Mouse (Mus musculus): ENCODE data around the gene Yipf3. TPM values are rescaled to one million over a fixed set of nuclear protein-coding genes. Genes with fewer than 3 reads are reported as not detected.

Yipf3 gene
- total RNA-seq, 1 experiment = 59.3 TPM

DNA sequence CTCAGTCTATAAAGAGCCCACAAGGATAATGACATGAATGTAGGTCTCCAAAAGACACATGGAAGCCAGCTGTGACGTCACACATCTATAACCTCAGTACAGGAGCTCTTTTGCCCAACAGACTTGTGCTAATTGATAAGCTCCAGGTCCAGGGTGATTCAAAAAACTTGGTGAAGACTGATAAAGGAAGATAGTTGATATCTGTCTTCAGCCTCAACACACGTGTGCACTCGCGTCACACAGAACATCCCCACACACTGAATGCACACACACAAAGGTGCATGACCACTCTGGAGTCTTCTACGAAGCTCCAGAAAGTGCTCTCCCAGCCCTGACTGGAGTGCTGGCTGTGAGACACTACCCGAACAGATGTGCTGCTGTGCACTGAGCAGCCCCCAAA is 10.8 kb upstream of the Yipf3 start:
- no peak for DNase-seq (ENCODE audit: low read depth, low spot score)
- Histone ChIP-seq H3K27ac (ENCODE audit: insufficient read depth, low read depth, low read length, poor library complexity, severe bottlenecking) (no peak overlapping the region), H3K36me3 (ENCODE audit: control insufficient read depth, insufficient read depth, low read length, poor library complexity, severe bottlenecking) (peaks cover 73% of the 10 kb centered on the region), H3K9me3 (ENCODE audit: control insufficient read depth, insufficient read depth, low read depth, low read length) (no peaks in the 10 kb centered on the region), H3K4me3 (ENCODE audit: insufficient read depth in 1 of 2, low read depth in 1 of 2, low read length in 2 of 2, poor library complexity in 1 of 2, severe bottlenecking in 1 of 2) (no peak overlapping the region), H3K9ac (ENCODE audit: insufficient read depth, low read depth, low read length, poor library complexity, severe bottlenecking) (no peak overlapping the region), H3K4me1 (ENCODE audit: control insufficient read depth in 2 of 2, insufficient read depth in 2 of 2, low read length in 2 of 2, poor library complexity in 1 of 2) (peaks cover 0 to 2% of the 10 kb centered on the region in 2 experiments; a peak in 1 of 4 replicates)
- TF ChIP-seq ZNF384 (IDR thresholded peaks at IDR 0.05; ENCODE audit: low read depth, low read length) (no peak), CHD2 (IDR thresholded peaks at IDR 0.05; ENCODE audit: low read depth, low read length) (no peak), MAFK (IDR thresholded peaks at IDR 0.05; ENCODE audit: insufficient read depth, low read depth, low read length) (no peak), ZC3H11A (IDR thresholded peaks at IDR 0.05; ENCODE audit: borderline replicate concordance, low read depth, low read length) (no peak), HCFC1 (IDR thresholded peaks at IDR 0.05; ENCODE audit: borderline replicate concordance, insufficient read depth, low read length) (no peak)
- in situ Hi-C loops (cut with MboI; ENCODE audit: low sequenced_read_pairs in 2 of 2, unreplicated experiment in 2 of 2) = no loop called here

DNA sequence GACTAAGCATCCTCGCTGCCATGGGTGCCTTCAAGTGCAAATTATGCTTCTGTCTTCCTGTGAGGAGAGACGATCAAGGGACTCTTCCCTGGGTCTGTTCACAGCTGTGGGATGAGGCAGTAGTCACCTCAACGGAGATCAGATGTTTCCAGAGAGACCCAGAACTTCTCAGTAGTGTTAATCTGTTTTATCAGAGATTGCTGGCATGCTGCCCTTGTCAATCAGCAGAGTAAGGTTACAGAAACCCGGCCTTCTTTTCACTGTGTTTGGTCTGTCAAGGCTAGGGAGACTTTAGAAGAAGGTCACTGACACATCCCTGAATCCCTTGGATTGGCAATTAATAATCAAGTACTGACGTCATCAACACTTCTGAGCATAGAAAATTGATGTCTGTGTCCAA is 10.4 kb upstream of the Yipf3 start:
- H3K36me3 ChIP-seq (ENCODE audit: control insufficient read depth, insufficient read depth, low read length, poor library complexity, severe bottlenecking) = peaks cover 77% of the 10 kb centered on the region
- TF ChIP-seq ZC3H11A (IDR thresholded peaks at IDR 0.05; ENCODE audit: borderline replicate concordance, low read depth, low read length) (no peak), ZNF384 (IDR thresholded peaks at IDR 0.05; ENCODE audit: low read depth, low read length) (no peak), CHD2 (IDR thresholded peaks at IDR 0.05; ENCODE audit: low read depth, low read length) (no peak), HCFC1 (IDR thresholded peaks at IDR 0.05; ENCODE audit: borderline replicate concordance, insufficient read depth, low read length) (no peak), MAFK (IDR thresholded peaks at IDR 0.05; ENCODE audit: insufficient read depth, low read depth, low read length) (no peak)
- no peak overlapping the region for H3K27ac ChIP-seq (ENCODE audit: insufficient read depth, low read depth, low read length, poor library complexity, severe bottlenecking)

DNA sequence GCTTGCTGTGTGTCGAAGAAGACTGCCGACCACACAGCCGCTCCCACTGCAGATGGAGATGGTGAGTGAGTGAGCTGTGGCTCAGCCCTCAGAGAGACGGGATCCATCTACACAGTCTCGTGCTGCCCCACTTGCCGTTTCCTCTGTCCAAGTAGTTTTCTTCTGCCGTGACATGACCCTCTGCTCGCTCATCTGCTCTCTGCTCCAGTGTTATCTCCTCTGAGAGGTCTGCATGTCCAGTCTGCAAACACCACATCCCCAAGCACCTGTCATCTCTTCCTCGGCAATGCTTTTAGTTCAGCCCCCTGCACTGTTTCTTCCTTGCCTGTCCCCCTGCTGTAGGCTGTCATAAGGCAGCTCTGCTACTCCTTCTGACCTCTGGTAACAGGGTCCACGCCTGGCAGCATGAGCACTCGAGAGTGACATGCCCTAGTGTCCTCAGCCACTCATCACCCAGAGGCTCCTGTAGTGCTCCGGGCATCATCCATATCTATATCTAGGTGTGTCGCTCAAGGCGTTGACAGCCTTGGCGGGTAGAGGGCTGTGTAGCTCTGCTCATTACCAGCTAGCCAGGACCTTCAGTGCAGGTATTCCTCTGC is 8.3 kb upstream of the Yipf3 start:
- in situ Hi-C loops (cut with MboI; ENCODE audit: low sequenced_read_pairs in 2 of 2, unreplicated experiment in 2 of 2) = no loop called here
- Histone ChIP-seq H3K9me3 (ENCODE audit: control insufficient read depth, insufficient read depth, low read depth, low read length) (no peaks in the 10 kb centered on the region), H3K27ac (ENCODE audit: insufficient read depth, low read depth, low read length, poor library complexity, severe bottlenecking) (no peak overlapping the region), H3K4me3 (ENCODE audit: insufficient read depth in 1 of 2, low read depth in 1 of 2, low read length in 2 of 2, poor library complexity in 1 of 2, severe bottlenecking in 1 of 2) (no peak overlapping the region), H3K4me1 (ENCODE audit: control insufficient read depth in 2 of 2, insufficient read depth in 2 of 2, low read length in 2 of 2, poor library complexity in 1 of 2) (peaks cover 0 to 5% of the 10 kb centered on the region in 2 experiments; a peak in 1 of 4 replicates), H3K36me3 (ENCODE audit: control insufficient read depth, insufficient read depth, low read length, poor library complexity, severe bottlenecking) (peaks cover 82% of the 10 kb centered on the region), H3K9ac (ENCODE audit: insufficient read depth, low read depth, low read length, poor library complexity, severe bottlenecking) (no peak overlapping the region)
- no peak for DNase-seq (ENCODE audit: low read depth, low spot score)
- no peak for TF ChIP-seq ZC3H11A (IDR thresholded peaks at IDR 0.05; ENCODE audit: borderline replicate concordance, low read depth, low read length)
- no peak for TF ChIP-seq MAFK (IDR thresholded peaks at IDR 0.05; ENCODE audit: insufficient read depth, low read depth, low read length)
- no peak for TF ChIP-seq CHD2 (IDR thresholded peaks at IDR 0.05; ENCODE audit: low read depth, low read length)
- no peak for TF ChIP-seq ZNF384 (IDR thresholded peaks at IDR 0.05; ENCODE audit: low read depth, low read length)
- TF ChIP-seq HCFC1 (IDR thresholded peaks at IDR 0.05; ENCODE audit: borderline replicate concordance, insufficient read depth, low read length) = no peak

More for the DNA sequence above, 10.4 kb upstream of the Yipf3 start:
- no peak overlapping the region for H3K4me3 ChIP-seq (ENCODE audit: insufficient read depth in 1 of 2, low read depth in 1 of 2, low read length in 2 of 2, poor library complexity in 1 of 2, severe bottlenecking in 1 of 2)
- H3K9me3 ChIP-seq (ENCODE audit: control insufficient read depth, insufficient read depth, low read depth, low read length) = no peaks in the 10 kb centered on the region
- H3K4me1 ChIP-seq (ENCODE audit: control insufficient read depth in 2 of 2, insufficient read depth in 2 of 2, low read length in 2 of 2, poor library complexity in 1 of 2) = peaks cover 0 to 2% of the 10 kb centered on the region in 2 experiments; a peak in 1 of 4 replicates
- no peak for DNase-seq (ENCODE audit: low read depth, low spot score)
- in situ Hi-C loops (cut with MboI; ENCODE audit: low sequenced_read_pairs in 2 of 2, unreplicated experiment in 2 of 2) = no loop called here
- H3K9ac ChIP-seq (ENCODE audit: insufficient read depth, low read depth, low read length, poor library complexity, severe bottlenecking) = no peak overlapping the region

DNA sequence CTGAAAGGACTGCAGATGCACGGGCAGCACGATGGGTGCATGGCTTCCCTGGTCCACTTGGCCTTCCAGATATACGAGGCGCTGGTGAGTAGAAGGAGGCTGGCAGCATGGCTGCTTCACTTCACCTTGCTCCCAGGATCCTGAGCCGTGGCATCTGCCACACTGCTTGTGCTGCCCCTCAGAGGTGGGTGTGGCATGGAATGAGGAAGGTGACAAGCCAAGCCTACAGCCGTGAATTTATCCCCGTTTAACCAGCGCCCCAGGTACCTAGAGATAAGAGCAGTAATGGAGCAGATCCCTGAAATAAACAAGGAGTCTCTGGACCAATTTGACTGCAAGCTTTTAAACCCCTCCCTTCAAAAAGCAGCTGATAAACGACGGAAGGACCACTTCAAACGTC is 6.4 kb upstream of the Yipf3 start:
- TF ChIP-seq ZNF384 (IDR thresholded peaks at IDR 0.05; ENCODE audit: low read depth, low read length) (no peak), HCFC1 (IDR thresholded peaks at IDR 0.05; ENCODE audit: borderline replicate concordance, insufficient read depth, low read length) (no peak), CHD2 (IDR thresholded peaks at IDR 0.05; ENCODE audit: low read depth, low read length) (no peak), MAFK (IDR thresholded peaks at IDR 0.05; ENCODE audit: insufficient read depth, low read depth, low read length) (no peak), ZC3H11A (IDR thresholded peaks at IDR 0.05; ENCODE audit: borderline replicate concordance, low read depth, low read length) (no peak)
- peaks cover 83% of the 10 kb centered on the region for H3K36me3 ChIP-seq (ENCODE audit: control insufficient read depth, insufficient read depth, low read length, poor library complexity, severe bottlenecking)
- in situ Hi-C loops (cut with MboI; ENCODE audit: low sequenced_read_pairs in 2 of 2, unreplicated experiment in 2 of 2) = no loop called here

More for the DNA sequence above, 6.4 kb upstream of the Yipf3 start:
- Histone ChIP-seq H3K9ac (ENCODE audit: insufficient read depth, low read depth, low read length, poor library complexity, severe bottlenecking) (no peak overlapping the region), H3K4me3 (ENCODE audit: insufficient read depth in 1 of 2, low read depth in 1 of 2, low read length in 2 of 2, poor library complexity in 1 of 2, severe bottlenecking in 1 of 2) (no peak overlapping the region), H3K4me1 (ENCODE audit: control insufficient read depth in 2 of 2, insufficient read depth in 2 of 2, low read length in 2 of 2, poor library complexity in 1 of 2) (peaks cover 0 to 5% of the 10 kb centered on the region in 2 experiments; a peak in 1 of 4 replicates), H3K27ac (ENCODE audit: insufficient read depth, low read depth, low read length, poor library complexity, severe bottlenecking) (no peak overlapping the region), H3K9me3 (ENCODE audit: control insufficient read depth, insufficient read depth, low read depth, low read length) (no peaks in the 10 kb centered on the region)
- no peak for DNase-seq (ENCODE audit: low read depth, low spot score)
